Mouse (Mus musculus) hindbrain, postnatal 0 days (tissue): ENCODE measurements around the gene Tmem30b. TPM values are rescaled to one million over a fixed set of nuclear protein-coding genes. Genes with fewer than 3 reads are reported as not detected.
A peak's percentile ranks its signal among the peaks of the same experiment; 100 is the strongest.
"Not testable (repeated sequence)": the region's sequence is repeated elsewhere in the genome, so short reads cannot be mapped to it uniquely, and the experiment has no call there.

Experiments used
- ATAC-seq: fragments of 200-750 bp; cut with Nextera tagmentation; 2 replicates; pipeline ENCODE4 v1.8.0; 2017; ENCODE audit warnings: mild to moderate bottlenecking, moderate TSS enrichment, moderate library complexity
- DNase-seq: peaks from one replicate; pipeline ENCODE4 v3.0.0-alpha.2; 2015; ENCODE audit warnings: low spot score
- H3K27ac ChIP-seq: fragments of 300-500 bp; sonication (generic); 2 replicates; pipeline ENCODE4 v1.5.1; 2014; ENCODE audit warnings: mild to moderate bottlenecking
- H3K27me3 ChIP-seq: fragments of 300-500 bp; sonication (generic); 2 replicates; pipeline ENCODE4 v1.6.1; 2014; ENCODE audit warnings: low read length, mixed read lengths; ENCODE audit not compliant: insufficient read depth
- H3K36me3 ChIP-seq: fragments of 300-500 bp; sonication (generic); 2 replicates; pipeline ENCODE4 v1.6.1; 2014; ENCODE audit warnings: low read length, mixed read lengths; ENCODE audit not compliant: insufficient read depth
- H3K4me1 ChIP-seq: fragments of 300-500 bp; sonication (generic); 2 replicates; pipeline ENCODE4 v1.6.1; 2014; ENCODE audit warnings: antibody characterized with exemption, low read length, mixed read lengths; ENCODE audit not compliant: insufficient read depth
- H3K4me2 ChIP-seq: fragments of 300-500 bp; sonication (generic); 2 replicates; pipeline ENCODE4 v1.6.1; 2014; ENCODE audit warnings: low read depth, mild to moderate bottlenecking, low read length, moderate library complexity, mixed read lengths
- H3K4me3 ChIP-seq: fragments of 300-500 bp; sonication (generic); 2 replicates; pipeline ENCODE4 v1.5.1; 2014; ENCODE audit warnings: low read length
- H3K9ac ChIP-seq: fragments of 300-500 bp; sonication (generic); replicated peaks from 2 replicates; pipeline ENCODE4 v1.6.1; 2014; ENCODE audit warnings: mild to moderate bottlenecking, low read length, moderate library complexity, mixed read lengths
- H3K9me3 ChIP-seq: fragments of 300-500 bp; sonication (generic); 2 replicates; pipeline ENCODE4 v1.6.1; 2016; ENCODE audit warnings: low read length, mixed read lengths
- CTCF ChIP-seq: IDR thresholded peaks from 2 replicates; pipeline ENCODE4 v1.5.1; 2016; ENCODE audit warnings: antibody characterized with exemption, control low read depth, low read depth
- WGBS: fragments of 180-500 bp; shearing (Covaris S2); extraction: QIAGEN DNeasy Blood & Tissue Kit; methylation state at CpG from one replicate; pipeline ENCODE4 v1.1.7; 2014; 5-methylcytosine and 5-hydroxymethylcytosine counted together
- polyA plus RNA-seq: library from polyadenylated mRNA; unstranded; fragments of >200 nt; fragmentation: Nextera tagmentation; extraction: Ambion mirVana; gene quantifications from 2 replicates; pipeline ENCODE4 v1.2.1, GENCODE M21; 2015
- total RNA-seq: library from RNA; depleted of rRNA; stranded (reverse); fragments of >200 nt; gene quantifications from 2 replicates; pipeline ENCODE4 v1.2.3, GENCODE M21; 2014

Tmem30b gene
- total and polyA plus RNA-seq, 2 experiments from 2014 or later, result 0.33 to 0.42 TPM

- 86% methylated on average over 7 of the region's 7 CpGs for WGBS
- no peak for ATAC-seq
- no peak for DNase-seq
- no peak overlapping the region for H3K4me2 ChIP-seq
- H3K4me1 ChIP-seq, result 0 out of 2 replicates have a peak, but pooled peaks cover under 1% of the 10 kb centered on the region
- TF ChIP-seq CTCF, result no peak
- no peak overlapping the region for H3K9ac ChIP-seq
- H3K36me3 ChIP-seq, result no peaks in the 10 kb centered on the region
- H3K4me3 ChIP-seq, result no peak overlapping the region
- H3K27ac ChIP-seq, result no peak overlapping the region
- H3K27me3 ChIP-seq, result peaks cover 1% of the 10 kb centered on the region; the same call in 1 of the 2 replicates
- no peaks in the 10 kb centered on the region for H3K9me3 ChIP-seq
Measured at GRCm38 (mm10) chr12:73580811-73581210, 34.6 kb upstream of the Tmem30b start.

- ATAC-seq (no peak), DNase-seq (no peak)
- Histone ChIP-seq H3K9ac (no peak overlapping the region), H3K4me1 (no peaks in the 10 kb centered on the region), H3K36me3 (no peaks in the 10 kb centered on the region), H3K9me3 (no peaks in the 10 kb centered on the region), H3K27ac (no peak overlapping the region), H3K4me2 (no peak overlapping the region), H3K4me3 (no peak overlapping the region), H3K27me3 (no peaks in the 10 kb centered on the region)
- 73% methylated on average over 6 of the region's 6 CpGs for WGBS
- no peak for TF ChIP-seq CTCF
Measured at GRCm38 (mm10) chr12:73578141-73578540, 31.9 kb upstream of the Tmem30b start.

- Histone ChIP-seq H3K9ac (no peak overlapping the region), H3K9me3 (no peaks in the 10 kb centered on the region), H3K4me2 (no peak overlapping the region), H3K36me3 (no peaks in the 10 kb centered on the region), H3K27ac (no peak overlapping the region), H3K27me3 (no peaks in the 10 kb centered on the region), H3K4me1 (no peaks in the 10 kb centered on the region), H3K4me3 (no peak overlapping the region)
- DNase-seq, result no peak
- 66% methylated on average over 15 of the region's 15 CpGs for WGBS
- no peak for TF ChIP-seq CTCF
- no peak for ATAC-seq
Measured at GRCm38 (mm10) chr12:73574632-73575031, 28.4 kb upstream of the Tmem30b start.

GRCm38 (mm10) chr12:73565620-73565969 lies 19.4 kb upstream of the Tmem30b start:
- no peak for DNase-seq
- Histone ChIP-seq H3K4me2 (peak overlapping the region; percentile 68), H3K27me3 (no peaks in the 10 kb centered on the region), H3K27ac (no peak overlapping the region), H3K9me3 (no peaks in the 10 kb centered on the region), H3K4me1 (no peaks in the 10 kb centered on the region), H3K36me3 (no peaks in the 10 kb centered on the region), H3K4me3 (peak overlapping the region; percentile 34), H3K9ac (peak overlapping the region; percentile 37; the same call in 1 of the 2 replicates)
- 54% methylated on average over 11 of the region's 11 CpGs for WGBS
- no peak for TF ChIP-seq CTCF
- ATAC-seq, result 0 out of 2 replicates have a peak, but pooled peaks have one; percentile 61

DNA sequence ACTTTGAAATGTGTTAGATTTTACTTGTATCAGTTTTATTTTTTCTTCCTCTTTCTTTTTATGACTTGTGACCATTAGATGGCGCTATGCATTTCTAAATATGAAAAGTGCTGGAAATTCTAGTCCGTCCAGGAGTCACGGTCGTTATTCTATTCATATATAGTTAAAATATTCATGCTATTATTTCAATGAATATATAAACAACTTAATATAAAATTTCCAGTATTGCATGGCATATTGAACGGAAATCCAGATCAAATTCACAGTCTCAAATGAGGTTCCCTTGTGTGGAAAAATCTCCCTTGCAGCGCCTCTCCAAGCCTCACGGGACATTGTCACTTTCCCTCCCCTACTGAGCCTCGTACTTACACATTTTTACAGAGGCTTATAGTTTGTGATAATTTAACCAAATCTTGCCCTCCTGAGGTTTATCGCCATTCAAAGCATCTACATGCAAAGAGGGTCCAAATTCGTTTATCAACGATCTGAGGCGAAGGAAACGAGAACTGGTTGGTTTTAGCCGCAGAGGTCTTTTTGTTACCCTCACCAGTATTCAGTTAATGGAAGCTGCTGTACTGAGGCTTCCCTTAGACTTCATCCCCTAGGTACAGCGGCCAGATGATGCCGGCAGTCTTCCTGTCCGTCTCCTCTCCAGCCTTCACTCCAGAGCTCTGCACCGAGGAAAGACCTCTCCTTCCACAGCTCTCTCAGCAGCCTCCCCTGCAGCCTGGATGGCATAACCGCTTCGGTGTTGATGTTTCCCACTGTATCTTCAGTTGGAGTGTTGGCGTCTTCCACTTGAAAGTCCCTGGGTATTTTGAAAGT lies 18.8 kb upstream of the Tmem30b start:
- Histone ChIP-seq H3K9me3 (no peaks in the 10 kb centered on the region), H3K4me3 (peak overlapping the region; percentile 34), H3K36me3 (no peaks in the 10 kb centered on the region), H3K4me2 (peak overlapping the region; percentile 68), H3K27ac (no peak overlapping the region), H3K4me1 (no peaks in the 10 kb centered on the region), H3K9ac (peak overlapping the region; percentile 37), H3K27me3 (no peaks in the 10 kb centered on the region)
- DNase-seq (peak; percentile 85), ATAC-seq (0 out of 2 replicates have a peak, but pooled peaks have one; percentile 53)
- 19% methylated on average over 21 of the region's 21 CpGs for WGBS
- TF ChIP-seq CTCF, result peak; percentile 59

DNA sequence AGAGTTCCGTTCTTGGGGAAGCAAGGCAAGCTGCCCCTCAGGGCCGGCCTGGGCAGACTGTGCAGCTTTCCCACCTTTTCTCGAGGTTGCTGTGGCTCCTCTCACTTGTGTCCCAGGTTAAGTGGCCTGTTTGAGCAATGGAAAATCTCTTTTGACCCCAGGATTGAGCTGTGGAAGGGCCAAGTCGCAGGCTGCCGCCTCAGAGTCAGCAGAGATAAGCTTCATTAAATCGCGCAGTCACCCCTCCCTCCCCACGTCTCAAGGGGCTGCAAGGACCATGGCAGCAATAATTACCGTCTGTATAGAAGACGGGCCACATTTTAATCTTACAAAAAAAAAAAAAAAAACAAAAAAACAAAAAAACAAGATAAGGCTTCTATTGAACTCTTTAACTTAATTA lies 18.0 kb upstream of the Tmem30b start:
- ATAC-seq (no peak), DNase-seq (no peak)
- WGBS, result 21% methylated on average over 10 of the region's 10 CpGs
- Histone ChIP-seq H3K4me2 (no peak overlapping the region), H3K27me3 (no peaks in the 10 kb centered on the region), H3K4me1 (no peaks in the 10 kb centered on the region), H3K9ac (no peak overlapping the region), H3K27ac (no peak overlapping the region), H3K4me3 (no peak overlapping the region), H3K36me3 (no peaks in the 10 kb centered on the region), H3K9me3 (no peaks in the 10 kb centered on the region)
- TF ChIP-seq CTCF, result no peak

DNA sequence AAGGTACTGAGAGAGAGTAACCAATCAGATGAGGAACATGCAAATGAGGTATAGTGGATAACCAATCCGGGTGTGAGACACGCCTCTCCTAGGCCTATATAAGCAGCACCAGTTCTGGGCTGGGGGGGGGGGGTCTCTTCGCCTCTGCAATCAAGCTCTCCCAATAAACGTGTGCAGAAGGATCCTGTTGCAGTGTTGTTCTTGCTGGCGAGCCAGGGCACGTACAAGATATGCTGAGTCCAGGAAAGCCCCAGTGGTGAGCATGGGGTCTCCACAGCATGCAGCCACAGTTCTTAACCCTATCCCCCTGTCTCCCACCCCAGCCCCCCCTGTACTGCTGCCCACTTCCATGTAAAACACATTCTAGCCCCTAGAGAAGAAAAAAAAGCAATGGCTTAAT lies 16.9 kb upstream of the Tmem30b start:
- not testable (repeated sequence) for ATAC-seq, H3K4me1 ChIP-seq, H3K9ac ChIP-seq, H3K27ac ChIP-seq, H3K9me3 ChIP-seq, H3K4me2 ChIP-seq, H3K27me3 ChIP-seq, H3K4me3 ChIP-seq, H3K36me3 ChIP-seq, DNase-seq
- WGBS, result 82% methylated on average over 6 of the region's 6 CpGs
